In genomic region chr11:69033552-69033951, GRCm38 (mm10) we compare ENCODE assay signal across 17 mouse cellular contexts. TPM values are rescaled to one million over a fixed set of nuclear protein-coding genes. Genes with fewer than 3 reads are reported as not detected.
"Had no signal": no experiment of that assay in that cellular context is flagged by ENCODE, and none has a peak within 500 bp of the region (broad histone marks: within the 10 kb centered on the region; RNA-seq: fewer than 3 reads in every experiment).

No protein-coding gene starts in this region.

- H3K27ac ChIP-seq: kidney, postnatal 0 days; limb, embryonic 15.5 days; liver, embryonic 14.5 days; midbrain, embryonic 15.5 days; neural tube, embryonic 12.5 days; stomach, embryonic 15.5 days had no signal

- H3K9me3 ChIP-seq: limb, embryonic 15.5 days; megakaryocyte, embryonic 14.5 days; midbrain, embryonic 15.5 days; neural tube, embryonic 12.5 days; stomach, embryonic 15.5 days had no signal

- ATAC-seq: midbrain, embryonic 15.5 days had no signal

- H3K4me2 ChIP-seq: limb, embryonic 15.5 days; midbrain, embryonic 11.5 days; midbrain, embryonic 15.5 days; neural tube, embryonic 12.5 days; stomach, embryonic 15.5 days had no signal

- H3K9ac ChIP-seq: limb, embryonic 15.5 days; liver, embryonic 14.5 days; midbrain, embryonic 15.5 days; neural tube, embryonic 12.5 days; stomach, embryonic 15.5 days had no signal

- DNase-seq: kidney, adult 11 months; kidney, adult 9 months; kidney, postnatal 36 days; layer of hippocampus, postnatal 36 days; lung, adult 18-20 months; lung, postnatal 4 days; thymus, adult 2 months; thymus, postnatal 25 days had no signal

- H3K4me3 ChIP-seq: limb, embryonic 15.5 days; megakaryocyte, embryonic 14.5 days; midbrain, embryonic 15.5 days; neural tube, embryonic 12.5 days; stomach, embryonic 15.5 days had no signal

- H3K27me3 ChIP-seq: limb, embryonic 15.5 days; megakaryocyte, embryonic 14.5 days; midbrain, embryonic 15.5 days; neural tube, embryonic 12.5 days; stomach, embryonic 15.5 days had no signal

RNA-seq across cellular contexts. Expression of gene Aurkb, which starts 11.9 kb away (rescaled TPM):
- total RNA-seq: layer of hippocampus, adult 18-20 months had no signal
